ENCODE assay signal across 8 mouse cellular contexts in the genomic region with DNA sequence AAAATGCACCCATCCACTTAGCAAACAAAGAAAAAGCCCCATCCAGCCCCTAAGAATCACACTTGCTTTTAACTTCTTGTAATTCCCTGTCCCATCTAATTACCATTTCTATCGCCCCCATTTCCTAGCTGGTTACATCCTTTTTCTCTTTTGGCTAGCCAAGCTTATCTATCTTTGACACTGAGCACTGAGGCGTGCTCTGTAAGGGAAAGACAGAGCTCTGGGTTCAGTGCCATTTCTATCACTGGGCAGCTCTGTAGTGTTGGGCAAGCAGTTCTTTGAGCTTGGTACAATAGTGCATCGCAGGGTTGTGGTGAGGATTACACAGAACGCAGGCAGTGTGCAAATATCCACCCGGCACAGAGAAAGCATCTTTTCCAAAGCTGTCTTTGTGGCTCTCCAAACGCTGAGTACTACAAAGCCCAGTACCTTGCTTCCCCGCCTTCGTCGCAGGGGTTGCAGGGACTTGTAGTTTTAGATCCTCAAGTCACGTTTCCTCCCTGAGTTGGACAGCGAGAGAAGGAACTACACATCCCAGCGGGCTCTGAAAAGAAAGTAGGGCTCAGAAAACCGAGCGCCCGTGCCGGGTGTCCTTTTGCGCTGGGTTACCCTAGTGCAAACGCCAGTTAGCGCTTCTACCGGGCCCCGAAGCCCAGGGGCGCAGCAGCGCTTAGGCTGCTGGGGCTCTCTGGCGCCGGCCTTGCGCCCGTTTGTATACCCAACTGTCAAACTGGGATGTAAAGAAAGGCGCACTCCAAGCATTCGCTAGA. TPM values are rescaled to one million over a fixed set of nuclear protein-coding genes. Genes with fewer than 3 reads are reported as not detected.
DNase-seq lines count a peak whose midpoint lies in the region; ATAC-seq and TF ChIP-seq lines count a peak whose summit lies in the region.

No protein-coding gene starts in this region.

- H3K36me3 ChIP-seq in MEL (ENCODE audit: control insufficient read depth in 1 of 2, insufficient read depth in 2 of 2, low read length in 2 of 2): peaks cover 0 to 22% of the 10 kb centered on the region in 2 experiments; a peak in 2 of 4 replicates
- no peaks in the 10 kb centered on the region for H3K36me3 ChIP-seq in forebrain, postnatal 0 days (ENCODE audit: insufficient read depth)
- no peaks in the 10 kb centered on the region for H3K36me3 ChIP-seq in lung, embryonic 15.5 days

- H3K27ac ChIP-seq in MEL (ENCODE audit: control insufficient read depth, low read depth, low read length): peak overlapping the region; percentile 96
- peak overlapping the region; percentile 94 for H3K27ac ChIP-seq in cerebellum, adult 2 months (ENCODE audit: insufficient read depth, low read length)
- peak overlapping the region; percentile 98 for H3K27ac ChIP-seq in forebrain, postnatal 0 days (ENCODE audit: low read depth, low read length)
- H3K27ac ChIP-seq in lung, embryonic 15.5 days: peak overlapping the region; percentile 81

- under 1% methylated on average over 29 of the region's 29 CpGs for WGBS in cerebellum, adult 2 months
- 1% methylated on average over 29 of the region's 29 CpGs for WGBS in forebrain, postnatal 0 days
- WGBS in lung, embryonic 15.5 days: under 1% methylated on average over 29 of the region's 29 CpGs

- TF ChIP-seq POLR2A in MEL (IDR thresholded peaks at IDR 0.05; ENCODE audit: control insufficient read depth in 1 of 2, insufficient read depth in 1 of 2, low read depth in 1 of 2, low read length in 2 of 2, poor library complexity in 1 of 2): peak; percentile 66 to 84
- peak; percentile 58 for TF ChIP-seq POLR2A in cerebellum, adult 2 months (IDR thresholded peaks at IDR 0.05; ENCODE audit: borderline replicate concordance, insufficient read depth, low read length)

- no peak for TF ChIP-seq RAD21 in MEL (IDR thresholded peaks at IDR 0.05; ENCODE audit: low read depth, low read length)

- H3K9ac ChIP-seq in MEL (ENCODE audit: control insufficient read depth, low read depth, low read length, poor library complexity, severe bottlenecking): peak overlapping the region; percentile 81
- peak overlapping the region; percentile 75 for H3K9ac ChIP-seq in forebrain, postnatal 0 days
- H3K9ac ChIP-seq in lung, embryonic 15.5 days: peak overlapping the region; percentile 64

- H3K9me3 ChIP-seq in MEL (replicated peaks; ENCODE audit: insufficient read depth, low read length): no peaks in the 10 kb centered on the region
- H3K9me3 ChIP-seq in forebrain, postnatal 0 days (ENCODE audit: low read length): no peaks in the 10 kb centered on the region
- H3K9me3 ChIP-seq in lung, embryonic 15.5 days: no peaks in the 10 kb centered on the region

- no peaks in the 10 kb centered on the region for H3K27me3 ChIP-seq in MEL (ENCODE audit: control insufficient read depth in 1 of 2, insufficient read depth in 2 of 2, low read length in 2 of 2)
- no peaks in the 10 kb centered on the region for H3K27me3 ChIP-seq in cerebellum, adult 2 months (ENCODE audit: control insufficient read depth, insufficient read depth, low read length)
- no peaks in the 10 kb centered on the region; the same call in 1 of the 2 replicates for H3K27me3 ChIP-seq in forebrain, postnatal 0 days (ENCODE audit: insufficient read depth, low read length)
- H3K27me3 ChIP-seq in lung, embryonic 15.5 days: peaks cover 20% of the 10 kb centered on the region; the same call in 1 of the 2 replicates

- TF ChIP-seq CTCF in MEL (IDR thresholded peaks at IDR 0.05 in 2 of 3, conservative IDR thresholded peaks at IDR 0.05 in 1 of 3; ENCODE audit: control insufficient read depth in 1 of 3, insufficient read depth in 1 of 3, low read depth in 2 of 3, low read length in 3 of 3, poor library complexity in 1 of 3, severe bottlenecking in 1 of 3): no peak
- TF ChIP-seq CTCF in cerebellum, adult 2 months (IDR thresholded peaks at IDR 0.05; ENCODE audit: borderline replicate concordance, insufficient read depth, low read depth, low read length): no peak
- TF ChIP-seq CTCF in forebrain, postnatal 0 days (IDR thresholded peaks at IDR 0.05; ENCODE audit: low read depth): no peak

- H3K79me2 ChIP-seq in MEL (ENCODE audit: control insufficient read depth, insufficient read depth, low read length, poor library complexity): peaks cover 29% of the 10 kb centered on the region

- peak; percentile 13 to 36; a peak in 1 of 4 replicates for TF ChIP-seq EP300 in MEL (IDR thresholded peaks at IDR 0.05; ENCODE audit: low read depth in 1 of 2, low read length in 2 of 2)

- H3K4me2 ChIP-seq in forebrain, postnatal 0 days (ENCODE audit: low read depth): peak overlapping the region; percentile 95
- peak overlapping the region; percentile 99 for H3K4me2 ChIP-seq in lung, embryonic 15.5 days

- peak; percentile 91 for ATAC-seq in forebrain, postnatal 0 days
- peak; percentile 86 for ATAC-seq in lung, embryonic 15.5 days (ENCODE audit: borderline replicate concordance, extremely low read depth, low FRiP score, low TSS enrichment)

- peaks cover 7 to 9% of the 10 kb centered on the region in 2 experiments for H3K4me1 ChIP-seq in MEL (ENCODE audit: control insufficient read depth in 1 of 2, insufficient read depth in 2 of 2, low read length in 2 of 2)
- H3K4me1 ChIP-seq in cerebellum, adult 2 months (ENCODE audit: control insufficient read depth, insufficient read depth, low read length): no peaks in the 10 kb centered on the region
- peaks cover 13% of the 10 kb centered on the region for H3K4me1 ChIP-seq in forebrain, postnatal 0 days (ENCODE audit: insufficient read depth)
- peaks cover 14% of the 10 kb centered on the region; the same call in 1 of the 2 replicates for H3K4me1 ChIP-seq in lung, embryonic 15.5 days

- DNase-seq in MEL (ENCODE audit: low read depth, low spot score): peak; percentile 98
- peak; percentile 93 to 97 for DNase-seq in cerebellum, adult 2 months
- peak; percentile 95 for DNase-seq in forebrain, postnatal 0 days
- DNase-seq in heart, postnatal 4 days: peak; percentile 89
- peak; percentile 91 to 96 for DNase-seq in layer of hippocampus, adult 8-10 months (ENCODE audit: low spot score in 2 of 2)
- peak; percentile 85 for DNase-seq in ovary, adult 18-20 months (ENCODE audit: low spot score)
- peak; percentile 96 for DNase-seq in thymus, postnatal 0 days (ENCODE audit: low spot score)

- peak overlapping the region; percentile 68 to 92 for H3K4me3 ChIP-seq in MEL (ENCODE audit: control insufficient read depth in 1 of 2, insufficient read depth in 1 of 2, low read depth in 2 of 2, low read length in 2 of 2)
- peak overlapping the region; percentile 81 for H3K4me3 ChIP-seq in cerebellum, adult 2 months (replicated peaks; ENCODE audit: insufficient read depth, low read depth, low read length)
- H3K4me3 ChIP-seq in forebrain, postnatal 0 days (ENCODE audit: low read depth, low read length): peak overlapping the region; percentile 87
- H3K4me3 ChIP-seq in lung, embryonic 15.5 days: peak overlapping the region; percentile 72

TF ChIP-seq in MEL, 35 proteins besides CTCF, POLR2A, EP300 and RAD21 (continues in another document):
- TF ChIP-seq USF2 (IDR thresholded peaks at IDR 0.05; ENCODE audit: borderline replicate concordance in 1 of 2, insufficient read depth in 1 of 2, low read depth in 1 of 2, low read length in 2 of 2) (no peak), MYC (IDR thresholded peaks at IDR 0.05; ENCODE audit: low read depth, low read length) (peak; percentile 63; the same call in 1 of the 2 replicates), MEF2A (IDR thresholded peaks at IDR 0.05; ENCODE audit: extremely low read depth, insufficient replicate concordance, low read depth, low read length, poor library complexity, severe bottlenecking) (no peak), ELF1 (IDR thresholded peaks at IDR 0.05; ENCODE audit: low read depth, low read length) (peak; percentile 48; the same call in 1 of the 2 replicates), TAL1 (IDR thresholded peaks at IDR 0.05; ENCODE audit: low read length) (peak; percentile 19; the same call in 1 of the 2 replicates), MXI1 (IDR thresholded peaks at IDR 0.05; ENCODE audit: low read depth, low read length) (peak; percentile 50), MYB (IDR thresholded peaks at IDR 0.05; ENCODE audit: low read depth, low read length) (no peak; the same call in 1 of the 2 replicates), GABPA (IDR thresholded peaks at IDR 0.05; ENCODE audit: low read depth, low read length) (no peak), SMC3 (IDR thresholded peaks at IDR 0.05; ENCODE audit: low read depth, low read length) (no peak), RCOR1 (IDR thresholded peaks at IDR 0.05; ENCODE audit: low read depth, low read length) (no peak), MAX (IDR thresholded peaks at IDR 0.05; ENCODE audit: low read length) (no peak), ZKSCAN1 (IDR thresholded peaks at IDR 0.05; ENCODE audit: low read depth, low read length) (no peak), USF1 (IDR thresholded peaks at IDR 0.05; ENCODE audit: low read depth, low read length) (no peak), HCFC1 (IDR thresholded peaks at IDR 0.05; ENCODE audit: low read depth, low read length) (peak; percentile 99)

RNA-seq across cellular contexts. Expression of a gene that starts 1.1 kb away (rescaled TPM):
- total RNA-seq in MEL (2012; rRNA removed): 3.0 and 3.4 TPM in 2 replicates
- polyA plus RNA-seq in MEL (2012; ENCODE audit: insufficient read depth in 1 of 2, insufficient read length in 2 of 2, low read depth in 1 of 2, low replicate concordance in 2 of 2, missing spikeins in 1 of 2): 1 to 10 TPM in 1 of 2 experiments, not detected in 1; 4.9 TPM
- 24.8 and 26.0 TPM in 2 replicates for polyA plus RNA-seq in cerebellum, adult 2 months (2012; rRNA removed)
- total RNA-seq in forebrain, postnatal 0 days (2014; rRNA removed): 16.3 and 16.7 TPM in 2 replicates
- 6.7 and 9.9 TPM in 2 replicates for polyA plus RNA-seq in forebrain, postnatal 0 days (2015; fragmentation: Nextera tagmentation; extraction: Ambion mirVana)
- total RNA-seq in heart, postnatal 4 days (2021): 1 to 10 TPM; 3.5 to 3.7 TPM
- total RNA-seq in layer of hippocampus, adult 8-10 months (2022): 10 to 100 TPM; 34.6 to 44.3 (median 41.9) TPM
- polyA plus RNA-seq in lung, embryonic 15.5 days (2015; fragmentation: Nextera tagmentation; extraction: Ambion mirVana): 1.2 and 1.3 TPM in 2 replicates
- 3.5 and 4.0 TPM in 2 replicates for polyA plus RNA-seq in thymus, postnatal 0 days (2015; fragmentation: Nextera tagmentation; extraction: Ambion mirVana)

RNA-seq across cellular contexts. Expression of a gene that starts 51.2 kb away (rescaled TPM):
- total RNA-seq in MEL (2012; rRNA removed): 27.0 and 28.2 TPM in 2 replicates
- 10 to 100 TPM in 1 of 2 experiments, not detected in 1; 49.2 TPM for polyA plus RNA-seq in MEL (2012; ENCODE audit: insufficient read depth in 1 of 2, insufficient read length in 2 of 2, low read depth in 1 of 2, low replicate concordance in 2 of 2, missing spikeins in 1 of 2)
- 45.2 and 52.3 TPM in 2 replicates for polyA plus RNA-seq in cerebellum, adult 2 months (2012; rRNA removed)
- total RNA-seq in forebrain, postnatal 0 days (2014; rRNA removed): 96.4 and 180 TPM in 2 replicates
- 122 and 123 TPM in 2 replicates for polyA plus RNA-seq in forebrain, postnatal 0 days (2015; fragmentation: Nextera tagmentation; extraction: Ambion mirVana)
- 100 to 1,000 TPM; 128 to 131 TPM for total RNA-seq in heart, postnatal 4 days (2021)
- 10 to 100 TPM; 69.3 to 73.1 (median 71.8) TPM for total RNA-seq in layer of hippocampus, adult 8-10 months (2022)
- 118 and 127 TPM in 2 replicates for polyA plus RNA-seq in lung, embryonic 15.5 days (2015; fragmentation: Nextera tagmentation; extraction: Ambion mirVana)
- polyA plus RNA-seq in thymus, postnatal 0 days (2015; fragmentation: Nextera tagmentation; extraction: Ambion mirVana): 113 and 120 TPM in 2 replicates

Comparison
In these comparisons a context has a peak if more than half of its experiments do, and no peak if none do; other contexts are left out.
1. Peak in every context shown above with its lines: DNase-seq, ATAC-seq, H3K4me3 ChIP-seq and H3K27ac ChIP-seq.